Mouse (Mus musculus): ENCODE results near the gene Hltf.
A peak's percentile ranks its signal among the peaks of the same experiment; 100 is the strongest.
"Not testable (repeated sequence)": the region's sequence is repeated elsewhere in the genome, so short reads cannot be mapped to it uniquely, and the experiment has no call there.

Gene Hltf

GRCm38 (mm10) chr3:20057306-20058196, at the start of gene Hltf:
TSS of gene Hltf (plus strand) at chr3:20057811.
- peak; percentile 92 for DNase-seq (ENCODE audit: low spot score)

GRCm38 (mm10) chr3:20010464-20010863, 47.1 kb upstream of the Hltf start:
- DNase-seq (ENCODE audit: low spot score) = no peak

GRCm38 (mm10) chr3:20010905-20011304, 46.7 kb upstream of the Hltf start:
- DNase-seq (ENCODE audit: low spot score) = not testable (repeated sequence)

GRCm38 (mm10) chr3:20014454-20014853, 43.2 kb upstream of the Hltf start:
- no peak for DNase-seq (ENCODE audit: low spot score)

- DNase-seq (ENCODE audit: low spot score) = no peak
Measured at GRCm38 (mm10) chr3:20018076-20018475, 39.5 kb upstream of the Hltf start.

GRCm38 (mm10) chr3:20023832-20024231, 33.8 kb upstream of the Hltf start:
- DNase-seq (ENCODE audit: low spot score) = no peak

- no peak for DNase-seq (ENCODE audit: low spot score)
Measured at GRCm38 (mm10) chr3:20026481-20026880, 31.1 kb upstream of the Hltf start.

- no peak for DNase-seq (ENCODE audit: low spot score)
Measured at GRCm38 (mm10) chr3:20026996-20027689, 30.5 kb upstream of the Hltf start.

GRCm38 (mm10) chr3:20027788-20028187, 29.8 kb upstream of the Hltf start:
- DNase-seq (ENCODE audit: low spot score) = no peak

GRCm38 (mm10) chr3:20028640-20029039, 29.0 kb upstream of the Hltf start:
- DNase-seq (ENCODE audit: low spot score) = no peak

GRCm38 (mm10) chr3:20030807-20031206, 26.8 kb upstream of the Hltf start:
- no peak for DNase-seq (ENCODE audit: low spot score)

GRCm38 (mm10) chr3:20033761-20034718, 23.6 kb upstream of the Hltf start:
- DNase-seq (ENCODE audit: low spot score) = no peak

- peak; percentile 88 for DNase-seq (ENCODE audit: low spot score)
Measured at GRCm38 (mm10) chr3:20034719-20035404, 22.7 kb upstream of the Hltf start, which contains the start of gene Hps3. TSS of gene Hps3 (minus strand) at chr3:20035315.

- no peak for DNase-seq (ENCODE audit: low spot score)
Measured at GRCm38 (mm10) chr3:20036069-20036468, 21.5 kb upstream of the Hltf start.

GRCm38 (mm10) chr3:20041461-20041860, 16.1 kb upstream of the Hltf start:
- not testable (repeated sequence) for DNase-seq (ENCODE audit: low spot score)

GRCm38 (mm10) chr3:20044736-20045135, 12.9 kb upstream of the Hltf start:
- not testable (repeated sequence) for DNase-seq (ENCODE audit: low spot score)

- DNase-seq (ENCODE audit: low spot score) = no peak
Measured at GRCm38 (mm10) chr3:20058197-20058541, 558 bp downstream of the Hltf start.

GRCm38 (mm10) chr3:20076145-20077053, 18.8 kb downstream of the Hltf start:
- DNase-seq (ENCODE audit: low spot score) = no peak

- DNase-seq (ENCODE audit: low spot score) = no peak
Measured at GRCm38 (mm10) chr3:20082161-20082560, 24.6 kb downstream of the Hltf start.

GRCm38 (mm10) chr3:20103830-20104229, 46.2 kb downstream of the Hltf start:
- no peak for DNase-seq (ENCODE audit: low spot score)

Measured in testis, postnatal 10 days (tissue).